Mouse (Mus musculus) cerebellum, adult (tissue): Measurements from ENCODE around the gene Timmdc1.
"Not testable (repeated sequence)": the region's sequence is repeated elsewhere in the genome, so short reads cannot be mapped to it uniquely, and the experiment has no call there.

Source experiments
- ATAC-seq: cut with Nextera tagmentation; 2 replicates; pipeline ENCODE4 v1.9.2; 2017; ENCODE audit warnings: mild to moderate bottlenecking, moderate library complexity, mixed read lengths; ENCODE audit not compliant: insufficient number of reproducible peaks, low FRiP score, low TSS enrichment

The Timmdc1 gene

GRCm38 (mm10) chr16:38502469-38502868, 20.0 kb downstream of the Timmdc1 start:
- ATAC-seq: no peak

- ATAC-seq: no peak
These were observed 25.8 kb downstream of the Timmdc1 start for GRCm38 (mm10) chr16:38496604-38497140.

- no peak for ATAC-seq
These were observed 28.6 kb downstream of the Timmdc1 start for GRCm38 (mm10) chr16:38493890-38494289.

- ATAC-seq: no peak
These were observed 29.9 kb downstream of the Timmdc1 start for GRCm38 (mm10) chr16:38492551-38492950.

- ATAC-seq: no peak
These were observed 38.7 kb downstream of the Timmdc1 start for GRCm38 (mm10) chr16:38483582-38484309.

GRCm38 (mm10) chr16:38482780-38483562, 39.5 kb downstream of the Timmdc1 start:
- ATAC-seq: no peak; the same call in 1 of the 2 replicates

GRCm38 (mm10) chr16:38481327-38481726, 41.1 kb downstream of the Timmdc1 start:
- ATAC-seq: no peak

- no peak for ATAC-seq
These were observed 44.2 kb downstream of the Timmdc1 start for GRCm38 (mm10) chr16:38478296-38478695.

GRCm38 (mm10) chr16:38477241-38477608, 45.2 kb downstream of the Timmdc1 start:
- ATAC-seq: not testable (repeated sequence)

- ATAC-seq: peak; percentile 64
These were observed 45.9 kb downstream of the Timmdc1 start for GRCm38 (mm10) chr16:38476312-38477240.

- ATAC-seq: no peak
These were observed 46.7 kb downstream of the Timmdc1 start for GRCm38 (mm10) chr16:38475681-38476311.

GRCm38 (mm10) chr16:38474677-38475286, 47.7 kb downstream of the Timmdc1 start:
- no peak for ATAC-seq

GRCm38 (mm10) chr16:38473661-38474060, 48.8 kb downstream of the Timmdc1 start:
- ATAC-seq: no peak

GRCm38 (mm10) chr16:38472507-38472873, 50.0 kb downstream of the Timmdc1 start:
- no peak for ATAC-seq

- ATAC-seq: no peak
These were observed 50.6 kb downstream of the Timmdc1 start for GRCm38 (mm10) chr16:38471697-38472506.

GRCm38 (mm10) chr16:38469437-38469836, 53.0 kb downstream of the Timmdc1 start:
- no peak for ATAC-seq

- no peak for ATAC-seq
These were observed 53.8 kb downstream of the Timmdc1 start for GRCm38 (mm10) chr16:38468706-38469018.

GRCm38 (mm10) chr16:38467917-38468705, 54.4 kb downstream of the Timmdc1 start:
- ATAC-seq: no peak
